Mouse (Mus musculus) ES-Bruce4 (cell line): ENCODE measurements around the gene Vapb. TPM values are rescaled to one million over a fixed set of nuclear protein-coding genes. Genes with fewer than 3 reads are reported as not detected.

Experiments
- H3K27ac ChIP-seq: 2 replicates; pipeline ENCODE4 v1.5.1; 2012; ENCODE audit warnings: low read length, inconsistent platforms; ENCODE audit not compliant: insufficient read depth
- H3K27me3 ChIP-seq: 2 replicates; pipeline ENCODE4 v1.6.1; 2012; ENCODE audit warnings: mild to moderate bottlenecking, low read length, inconsistent platforms; ENCODE audit not compliant: control insufficient read depth, poor library complexity, insufficient read depth, severe bottlenecking
- H3K36me3 ChIP-seq: 2 replicates; pipeline ENCODE4 v1.6.1; 2012; ENCODE audit warnings: inconsistent platforms, mild to moderate bottlenecking, low read length, moderate library complexity; ENCODE audit not compliant: control insufficient read depth, poor library complexity, insufficient read depth, severe bottlenecking
- H3K4me1 ChIP-seq: one replicate; pipeline ENCODE4 v1.8.1; 2011; ENCODE audit warnings: low read length; ENCODE audit not compliant: control insufficient read depth, insufficient read depth
- H3K4me3 ChIP-seq: 2 replicates; pipeline ENCODE4 v1.5.1; 2011; ENCODE audit warnings: low read depth, mild to moderate bottlenecking, low read length
- H3K9ac ChIP-seq: 2 replicates; pipeline ENCODE4 v1.6.1; 2012; ENCODE audit warnings: low read depth, mild to moderate bottlenecking, inconsistent platforms; ENCODE audit not compliant: poor library complexity, severe bottlenecking
- H3K9me3 ChIP-seq: replicated peaks from 2 replicates; pipeline ENCODE4 v1.6.1; 2012; ENCODE audit warnings: mild to moderate bottlenecking, low read length, inconsistent platforms; ENCODE audit not compliant: control insufficient read depth, poor library complexity, insufficient read depth, severe bottlenecking
- CTCF ChIP-seq: IDR thresholded peaks from one replicate; pipeline ENCODE4 v1.8.1; 2011; ENCODE audit warnings: low read depth, low read length
- EP300 ChIP-seq: IDR thresholded peaks from 2 replicates; pipeline ENCODE4 v1.6.1; 2011; ENCODE audit warnings: low read depth, low read length; ENCODE audit not compliant: insufficient read depth
- POLR2A ChIP-seq: IDR thresholded peaks from one replicate; pipeline ENCODE4 v1.8.1; 2011; ENCODE audit warnings: low read length; ENCODE audit not compliant: insufficient read depth
- polyA plus RNA-seq: library from polyadenylated mRNA; stranded (reverse); fragments of >200 nt; gene quantifications from 2 replicates; pipeline ENCODE4 v1.2.4, GENCODE M21; 2011; ENCODE audit warnings: low read depth; ENCODE audit not compliant: missing spikeins, insufficient read depth, insufficient read length

The Vapb gene
- polyA plus RNA-seq, 1 experiment: 56.4 TPM

GRCm38 (mm10) chr2:173794018-173794417 lies 56.7 kb downstream of the Vapb start:
- Histone ChIP-seq H3K4me3 (no peak overlapping the region), H3K36me3 (no peaks in the 10 kb centered on the region), H3K9ac (no peak overlapping the region), H3K27ac (no peak overlapping the region), H3K4me1 (no peaks in the 10 kb centered on the region), H3K27me3 (no peaks in the 10 kb centered on the region), H3K9me3 (no peaks in the 10 kb centered on the region)
- TF ChIP-seq POLR2A (no peak), EP300 (no peak), CTCF (no peak)

- Histone ChIP-seq H3K36me3 (no peaks in the 10 kb centered on the region), H3K4me1 (no peaks in the 10 kb centered on the region), H3K9ac (no peak overlapping the region), H3K4me3 (no peak overlapping the region), H3K27ac (no peak overlapping the region), H3K27me3 (no peaks in the 10 kb centered on the region), H3K9me3 (no peaks in the 10 kb centered on the region)
- TF ChIP-seq CTCF (no peak), EP300 (no peak), POLR2A (no peak)
Measured at GRCm38 (mm10) chr2:173794531-173795510, 57.5 kb downstream of the Vapb start.

GRCm38 (mm10) chr2:173795801-173796673 lies 58.7 kb downstream of the Vapb start:
- H3K4me3 ChIP-seq: no peak overlapping the region
- H3K27ac ChIP-seq: no peak overlapping the region
- no peaks in the 10 kb centered on the region for H3K9me3 ChIP-seq
- H3K4me1 ChIP-seq: no peaks in the 10 kb centered on the region
- H3K27me3 ChIP-seq: no peaks in the 10 kb centered on the region
- TF ChIP-seq EP300 (no peak), POLR2A (no peak), CTCF (no peak)
- no peak overlapping the region for H3K9ac ChIP-seq
- H3K36me3 ChIP-seq: no peaks in the 10 kb centered on the region

GRCm38 (mm10) chr2:173796674-173796963 lies 59.3 kb downstream of the Vapb start:
- TF ChIP-seq EP300 (no peak), CTCF (no peak), POLR2A (no peak)
- Histone ChIP-seq H3K9me3 (no peaks in the 10 kb centered on the region), H3K9ac (no peak overlapping the region), H3K4me1 (no peaks in the 10 kb centered on the region), H3K36me3 (no peaks in the 10 kb centered on the region), H3K27ac (no peak overlapping the region), H3K4me3 (no peak overlapping the region), H3K27me3 (no peaks in the 10 kb centered on the region)

- Histone ChIP-seq H3K27ac (no peak overlapping the region), H3K9ac (no peak overlapping the region), H3K27me3 (no peaks in the 10 kb centered on the region), H3K4me3 (no peak overlapping the region), H3K36me3 (no peaks in the 10 kb centered on the region), H3K4me1 (no peaks in the 10 kb centered on the region), H3K9me3 (no peaks in the 10 kb centered on the region)
- no peak for TF ChIP-seq EP300
- no peak for TF ChIP-seq POLR2A
- no peak for TF ChIP-seq CTCF
Measured at GRCm38 (mm10) chr2:173799513-173799912, 62.2 kb downstream of the Vapb start.

GRCm38 (mm10) chr2:173800566-173800965 lies 63.3 kb downstream of the Vapb start:
- Histone ChIP-seq H3K4me3 (no peak overlapping the region), H3K9ac (no peak overlapping the region), H3K9me3 (no peaks in the 10 kb centered on the region), H3K27ac (no peak overlapping the region), H3K36me3 (no peaks in the 10 kb centered on the region), H3K4me1 (no peaks in the 10 kb centered on the region), H3K27me3 (no peaks in the 10 kb centered on the region)
- TF ChIP-seq CTCF: no peak
- no peak for TF ChIP-seq EP300
- TF ChIP-seq POLR2A: no peak
